Mouse (Mus musculus) stomach, postnatal 0 days (tissue): ENCODE results near the gene Sacm1l. TPM values are rescaled to one million over a fixed set of nuclear protein-coding genes. Genes with fewer than 3 reads are reported as not detected.

Source experiments
- ATAC-seq: fragments of 200-750 bp; cut with Nextera tagmentation; 2 replicates; pipeline ENCODE4 v1.8.0; 2017; ENCODE audit not compliant: low FRiP score, low TSS enrichment
- DNase-seq: peaks from one replicate; pipeline ENCODE4 v3.0.0-alpha.2; 2016; ENCODE audit warnings: low spot score
- H3K27ac ChIP-seq: fragments of 300-500 bp; sonication (generic); replicated peaks from 2 replicates; pipeline ENCODE4 v1.5.1; 2014; ENCODE audit warnings: mild to moderate bottlenecking, control low read depth
- H3K27me3 ChIP-seq: fragments of 300-500 bp; sonication (generic); 2 replicates; pipeline ENCODE4 v1.6.1; 2014; ENCODE audit warnings: low read length; ENCODE audit not compliant: control insufficient read depth, insufficient read depth
- H3K36me3 ChIP-seq: fragments of 300-500 bp; sonication (generic); 2 replicates; pipeline ENCODE4 v1.6.1; 2014; ENCODE audit warnings: low read length, mixed read lengths; ENCODE audit not compliant: control insufficient read depth, insufficient read depth
- H3K4me1 ChIP-seq: fragments of 300-500 bp; sonication (generic); replicated peaks from 2 replicates; pipeline ENCODE4 v1.6.1; 2014; ENCODE audit warnings: antibody characterized with exemption; ENCODE audit not compliant: control insufficient read depth, insufficient read depth
- H3K4me2 ChIP-seq: fragments of 300-500 bp; sonication (generic); replicated peaks from 2 replicates; pipeline ENCODE4 v1.6.1; 2014; ENCODE audit warnings: low read depth, mild to moderate bottlenecking, control low read depth, moderate library complexity
- H3K4me3 ChIP-seq: fragments of 300-500 bp; sonication (generic); 2 replicates; pipeline ENCODE4 v1.5.1; 2014; ENCODE audit warnings: low read depth, low read length, control low read depth
- H3K9ac ChIP-seq: fragments of 300-500 bp; sonication (generic); 2 replicates; pipeline ENCODE4 v1.6.1; 2014; ENCODE audit warnings: mild to moderate bottlenecking, low read length, control low read depth, mixed read lengths
- H3K9me3 ChIP-seq: fragments of 300-500 bp; sonication (generic); 2 replicates; pipeline ENCODE4 v1.6.1; 2016; ENCODE audit warnings: low read length; ENCODE audit not compliant: control insufficient read depth
- CTCF ChIP-seq: IDR thresholded peaks from 2 replicates; pipeline ENCODE4 v1.5.1; 2016; ENCODE audit warnings: antibody characterized with exemption, low read depth, mild to moderate bottlenecking, moderate library complexity
- EP300 ChIP-seq: optimal IDR thresholded peaks from 2 replicates; pipeline ENCODE3; 2016; ENCODE audit warnings: antibody characterized with exemption
- WGBS: fragments of 180-500 bp; shearing (Covaris S2); extraction: QIAGEN DNeasy Blood & Tissue Kit; methylation state at CpG from one replicate; pipeline ENCODE4 v1.1.7; 2014; 5-methylcytosine and 5-hydroxymethylcytosine counted together
- polyA plus RNA-seq: library from polyadenylated mRNA; unstranded; fragments of >200 nt; fragmentation: Nextera tagmentation; extraction: Ambion mirVana; gene quantifications from 2 replicates; pipeline ENCODE4 v1.2.1, GENCODE M21; 2015

The Sacm1l gene
- polyA plus RNA-seq, 1 experiment from 2014 or later: 33.6 TPM

DNA sequence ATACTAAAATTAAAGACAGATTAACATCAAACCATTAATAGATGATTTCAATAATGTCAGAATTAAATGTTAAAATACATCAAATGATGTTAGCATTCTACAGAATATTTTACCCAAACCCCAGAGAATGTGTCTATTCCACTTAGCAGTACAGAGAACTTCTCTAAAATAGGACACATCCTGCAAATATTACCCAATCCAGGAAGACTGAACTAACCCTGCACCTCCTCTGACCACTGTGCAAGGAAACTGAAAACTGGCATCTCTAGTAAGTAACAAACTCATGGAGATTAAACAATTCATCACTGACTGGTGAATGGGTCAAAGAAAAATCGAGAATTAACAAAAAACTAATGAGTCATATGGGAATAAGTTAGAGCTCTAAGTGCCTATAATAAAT lies 72.0 kb downstream of the Sacm1l start:
- Histone ChIP-seq H3K9ac (no peak overlapping the region), H3K9me3 (no peaks in the 10 kb centered on the region), H3K4me1 (no peaks in the 10 kb centered on the region), H3K27ac (no peak overlapping the region), H3K4me2 (no peak overlapping the region), H3K36me3 (no peaks in the 10 kb centered on the region), H3K27me3 (no peaks in the 10 kb centered on the region), H3K4me3 (no peak overlapping the region)
- ATAC-seq: no peak
- no peak for DNase-seq
- TF ChIP-seq EP300 (no peak), CTCF (no peak)
- WGBS: 61% methylated on average over 1 of the region's 1 CpGs

DNA sequence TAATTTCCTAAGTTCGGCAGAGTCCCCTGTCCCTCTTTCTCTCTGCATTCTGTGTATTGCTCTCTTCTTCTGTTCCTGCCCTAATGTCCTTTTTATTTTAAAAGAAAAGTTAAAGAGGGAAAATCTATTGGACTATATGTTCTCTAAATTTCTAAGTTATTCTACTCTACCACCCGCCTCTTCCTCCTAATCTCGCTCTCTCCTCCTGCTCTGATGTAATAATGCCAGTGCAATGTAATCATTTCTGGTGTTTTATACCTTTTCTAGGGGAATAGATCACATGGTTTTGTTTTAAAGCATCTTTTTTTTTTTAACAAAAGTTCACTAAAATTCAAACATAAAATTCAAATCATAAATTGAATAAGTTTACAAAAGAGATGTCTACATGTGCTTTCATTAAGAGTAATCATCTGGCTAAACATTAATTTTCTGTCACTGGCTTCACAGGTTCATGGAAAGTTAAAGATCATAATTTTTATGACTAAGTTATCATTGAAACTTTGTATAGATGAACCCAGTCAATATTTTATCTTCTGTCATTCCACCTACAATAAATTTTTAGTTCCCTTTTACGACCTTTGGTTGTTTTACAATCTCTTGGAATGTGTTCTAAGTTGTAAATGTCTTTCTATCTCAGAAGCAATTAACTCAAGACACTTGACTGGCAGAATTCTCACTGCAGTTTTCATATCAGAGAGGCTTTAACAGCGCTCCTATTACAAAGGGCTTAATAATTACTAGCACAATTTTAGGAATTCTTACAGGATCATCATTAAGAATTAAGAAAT lies 90.9 kb downstream of the Sacm1l start:
- TF ChIP-seq CTCF: no peak
- no peak for TF ChIP-seq EP300
- no peak overlapping the region for H3K27ac ChIP-seq
- H3K9ac ChIP-seq: no peak overlapping the region
- H3K4me2 ChIP-seq: no peak overlapping the region
- no peaks in the 10 kb centered on the region for H3K9me3 ChIP-seq
- ATAC-seq (no peak), DNase-seq (no peak)
- H3K4me1 ChIP-seq: no peaks in the 10 kb centered on the region
- H3K4me3 ChIP-seq: no peak overlapping the region
- H3K36me3 ChIP-seq: no peaks in the 10 kb centered on the region
- H3K27me3 ChIP-seq: no peaks in the 10 kb centered on the region
- 84% methylated on average over 5 of the region's 5 CpGs for WGBS

DNA sequence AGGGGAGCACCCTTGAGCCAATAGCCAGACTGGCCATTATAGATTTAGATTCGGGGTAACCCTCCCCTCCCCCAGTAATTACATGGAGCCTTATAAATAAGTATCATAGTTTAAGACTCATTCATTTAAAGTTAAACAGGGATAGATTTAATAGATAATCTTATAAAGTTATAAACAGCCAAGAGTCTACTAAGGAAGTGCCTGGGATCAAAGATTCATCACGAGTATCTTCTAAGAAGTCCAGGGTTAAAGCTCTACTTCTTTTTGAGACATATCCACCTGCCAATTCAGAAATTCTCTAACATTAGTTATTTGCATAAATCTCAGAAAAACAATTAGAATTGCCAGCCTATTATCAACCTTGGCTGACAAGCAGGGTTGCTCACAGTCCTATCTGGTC lies 95.2 kb downstream of the Sacm1l start:
- no peak for TF ChIP-seq EP300
- TF ChIP-seq CTCF: no peak
- Histone ChIP-seq H3K4me3 (no peak overlapping the region), H3K9me3 (no peaks in the 10 kb centered on the region), H3K36me3 (no peaks in the 10 kb centered on the region), H3K9ac (no peak overlapping the region), H3K27me3 (no peaks in the 10 kb centered on the region), H3K4me2 (no peak overlapping the region), H3K4me1 (no peaks in the 10 kb centered on the region), H3K27ac (no peak overlapping the region)
- DNase-seq (no peak), ATAC-seq (no peak)
- WGBS: 82% methylated on average over 2 of the region's 2 CpGs

DNA sequence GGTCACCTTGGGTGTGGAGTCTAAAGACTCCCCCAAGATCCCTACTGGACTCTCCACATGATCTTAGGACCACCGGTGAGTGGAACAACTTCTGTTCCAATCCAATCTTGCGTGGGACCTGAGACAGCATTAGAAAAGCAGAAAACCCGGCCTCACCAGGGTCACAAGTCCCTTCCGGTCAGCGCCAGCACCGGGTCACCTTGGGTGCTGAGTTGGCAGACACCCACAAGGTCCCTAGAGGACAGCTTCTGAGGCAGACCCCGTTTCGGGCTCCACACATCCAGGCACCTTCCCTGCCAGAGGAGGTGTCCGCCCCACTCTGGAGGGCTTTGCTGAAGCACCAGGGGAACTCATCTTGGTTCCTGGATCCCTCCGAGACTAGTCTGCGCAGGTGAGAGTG lies 96.3 kb downstream of the Sacm1l start:
- H3K9ac ChIP-seq: no peak overlapping the region
- ATAC-seq (no peak), DNase-seq (no peak)
- no peak for TF ChIP-seq EP300
- TF ChIP-seq CTCF: no peak
- no peak overlapping the region for H3K4me2 ChIP-seq
- 92% methylated on average over 9 of the region's 11 CpGs for WGBS
- H3K4me3 ChIP-seq: no peak overlapping the region
- H3K27me3 ChIP-seq: no peaks in the 10 kb centered on the region
- H3K4me1 ChIP-seq: no peaks in the 10 kb centered on the region
- no peak overlapping the region for H3K27ac ChIP-seq
- H3K9me3 ChIP-seq: no peaks in the 10 kb centered on the region
- H3K36me3 ChIP-seq: no peaks in the 10 kb centered on the region

DNA sequence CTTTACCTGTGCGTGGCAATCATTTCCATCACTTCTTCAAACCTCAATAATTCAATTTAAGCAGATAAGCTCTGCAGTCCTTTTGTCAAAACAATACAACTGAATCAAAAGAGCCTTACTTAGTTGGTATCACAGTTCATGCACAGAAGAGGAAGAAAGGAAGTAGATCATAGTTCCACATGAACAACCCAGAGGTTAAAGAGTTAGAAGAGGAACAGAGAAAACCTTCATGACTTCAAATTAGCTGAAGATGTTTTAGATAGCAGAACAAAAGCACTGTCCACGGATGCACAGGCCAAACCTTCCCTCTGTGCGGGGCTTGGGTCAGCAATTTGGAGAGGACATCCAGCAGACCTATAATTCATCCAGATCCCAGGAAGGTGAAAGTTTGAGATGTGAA lies 102.1 kb downstream of the Sacm1l start:
- TF ChIP-seq CTCF (no peak), EP300 (no peak)
- no peak overlapping the region for H3K4me2 ChIP-seq
- no peak for ATAC-seq
- H3K27me3 ChIP-seq: no peaks in the 10 kb centered on the region
- 80% methylated on average over 3 of the region's 3 CpGs for WGBS
- no peak overlapping the region for H3K9ac ChIP-seq
- no peak overlapping the region for H3K27ac ChIP-seq
- H3K4me1 ChIP-seq: no peaks in the 10 kb centered on the region
- H3K9me3 ChIP-seq: no peaks in the 10 kb centered on the region
- H3K36me3 ChIP-seq: no peaks in the 10 kb centered on the region
- no peak overlapping the region for H3K4me3 ChIP-seq
- DNase-seq: no peak

DNA sequence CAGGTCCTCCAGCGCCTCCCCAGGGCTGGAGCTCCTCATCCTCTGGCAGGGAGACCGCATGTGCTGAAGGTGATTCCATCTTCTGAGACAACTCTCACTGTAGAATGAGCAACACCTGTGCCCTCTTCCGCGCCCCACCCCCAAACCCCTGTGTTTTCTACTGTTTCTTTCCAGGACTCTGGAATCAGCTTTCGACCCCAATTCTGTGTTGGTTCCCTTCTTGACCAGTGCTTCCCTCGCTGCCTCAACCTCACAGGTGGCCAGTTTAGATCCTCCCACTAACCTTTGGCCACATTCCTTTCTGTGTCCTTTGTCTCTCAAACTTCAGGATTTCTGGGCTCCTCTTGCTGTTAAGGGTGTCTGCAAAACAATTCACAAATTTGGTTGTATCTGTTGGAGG lies 102.7 kb downstream of the Sacm1l start, which contains the start of gene Slc6a20b:
Gene Slc6a20b (minus strand): TSS at position 285 of the 400 bp plus-strand sequence.
- ATAC-seq (no peak), DNase-seq (no peak)
- Histone ChIP-seq H3K4me3 (no peak within 1 kb of the TSS), H3K9ac (no peak within 1 kb of the TSS), H3K4me1 (no peaks in the 10 kb centered on the region), H3K4me2 (no peak within 1 kb of the TSS), H3K27me3 (no peaks in the 10 kb centered on the region), H3K27ac (no peak within 1 kb of the TSS), H3K36me3 (no peaks in the 10 kb centered on the region), H3K9me3 (no peaks in the 10 kb centered on the region)
- TF ChIP-seq EP300 (no peak), CTCF (no peak)
- 74% methylated on average over 6 of the region's 6 CpGs for WGBS
